Mouse (Mus musculus) heart, embryonic 14.5 days (tissue): ENCODE results near the gene Rab14. TPM values are rescaled to one million over a fixed set of nuclear protein-coding genes. Genes with fewer than 3 reads are reported as not detected.

Experiments used
- ATAC-seq: fragments of 200-750 bp; cut with Nextera tagmentation; 2 replicates; pipeline ENCODE4 v1.8.0; 2017; ENCODE audit warnings: low read depth, moderate TSS enrichment; ENCODE audit not compliant: insufficient number of reproducible peaks, insufficient read depth, low FRiP score
- H3K27ac ChIP-seq, 2 experiments: fragments of 200-500 bp in 1 of 2; fragments of 300-500 bp in 1 of 2; sonication (generic) in 1 of 2; replicated peaks in 1 of 2; 2 replicates each; pipeline ENCODE4 v1.5.1; 2012 to 2014; ENCODE audit warnings: low read depth in 2 of 2, low read length in 2 of 2, control low read depth in 1 of 2, mild to moderate bottlenecking in 1 of 2, mixed read lengths in 1 of 2; ENCODE audit not compliant: control insufficient read depth in 1 of 2, insufficient read depth in 1 of 2
- H3K27me3 ChIP-seq: fragments of 300-500 bp; sonication (generic); 2 replicates; pipeline ENCODE4 v1.6.1; 2014; ENCODE audit warnings: mild to moderate bottlenecking, low read length, control low read depth; ENCODE audit not compliant: control insufficient read depth, insufficient read depth
- H3K36me3 ChIP-seq: fragments of 300-500 bp; sonication (generic); 2 replicates; pipeline ENCODE4 v1.6.1; 2014; ENCODE audit warnings: mild to moderate bottlenecking, control low read depth, low read length, mixed read lengths; ENCODE audit not compliant: control insufficient read depth, insufficient read depth
- H3K4me1 ChIP-seq, 2 experiments: fragments of 200-500 bp in 1 of 2; fragments of 300-500 bp in 1 of 2; sonication (generic) in 1 of 2; 2 replicates each; pipeline ENCODE4 v1.6.1; 2012 to 2014; ENCODE audit warnings: low read length in 2 of 2, control low read depth in 1 of 2, mixed read lengths in 1 of 2; ENCODE audit not compliant: control insufficient read depth in 2 of 2, insufficient read depth in 2 of 2
- H3K4me2 ChIP-seq: fragments of 300-500 bp; sonication (generic); 2 replicates; pipeline ENCODE4 v1.6.1; 2014; ENCODE audit warnings: mild to moderate bottlenecking, low read length
- H3K4me3 ChIP-seq, 2 experiments: fragments of 200-500 bp in 1 of 2; fragments of 300-500 bp in 1 of 2; sonication (generic) in 1 of 2; 2 replicates each; pipeline ENCODE4 v1.5.1; 2012 to 2014; ENCODE audit warnings: low read length in 2 of 2, mild to moderate bottlenecking in 2 of 2, control low read depth in 1 of 2, low read depth in 1 of 2, moderate library complexity in 1 of 2; ENCODE audit not compliant: control insufficient read depth in 1 of 2, insufficient read depth in 1 of 2
- H3K9ac ChIP-seq: fragments of 300-500 bp; sonication (generic); 2 replicates; pipeline ENCODE4 v1.6.1; 2014; ENCODE audit warnings: mild to moderate bottlenecking, low read length
- H3K9me3 ChIP-seq: fragments of 300-500 bp; sonication (generic); 2 replicates; pipeline ENCODE4 v1.6.1; 2016; ENCODE audit warnings: low read length, control low read depth; ENCODE audit not compliant: control insufficient read depth
- WGBS: fragments of 180-500 bp; shearing (Covaris S2); extraction: QIAGEN DNeasy Blood & Tissue Kit; methylation state at CpG from one replicate; pipeline ENCODE4 v1.1.7; 2014; 5-methylcytosine and 5-hydroxymethylcytosine counted together
- polyA plus RNA-seq: library from polyadenylated mRNA; unstranded; fragments of >200 nt; fragmentation: Nextera tagmentation; extraction: Ambion mirVana; gene quantifications from 2 replicates; pipeline ENCODE4 v1.2.1, GENCODE M21; 2014

The Rab14 gene
- polyA plus RNA-seq, 1 experiment from 2014 or later = 262 TPM

DNA sequence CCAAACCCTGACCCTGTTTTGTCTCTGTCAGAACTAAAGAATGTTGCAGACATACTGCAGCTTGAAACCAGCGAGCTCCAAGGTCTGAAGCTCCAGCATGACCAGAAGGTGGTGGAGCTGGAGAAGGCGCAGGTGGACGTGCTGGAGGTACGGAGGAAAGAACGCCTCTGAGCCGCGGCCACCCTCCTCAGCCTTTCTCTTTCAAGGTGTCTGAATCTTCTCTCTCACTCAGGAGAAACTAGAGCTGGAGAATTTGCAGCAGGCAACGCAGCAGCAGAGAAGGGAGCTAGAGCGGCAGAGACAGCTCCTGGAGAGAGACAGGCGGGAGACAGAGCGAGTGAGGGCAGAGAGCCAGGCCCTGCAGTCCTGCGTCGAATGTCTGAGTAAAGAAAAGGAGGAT, 35.5 kb downstream of the Rab14 start:
- Histone ChIP-seq H3K4me3 (no peak overlapping the region), H3K4me1 (no peaks in the 10 kb centered on the region; a peak in 1 of 4 replicates), H3K27me3 (no peaks in the 10 kb centered on the region), H3K9me3 (no peaks in the 10 kb centered on the region), H3K9ac (no peak overlapping the region), H3K36me3 (peaks cover 89% of the 10 kb centered on the region), H3K4me2 (no peak overlapping the region), H3K27ac (no peak overlapping the region)
- WGBS = 91% methylated on average over 13 of the region's 13 CpGs
- ATAC-seq = no peak

GRCm38 (mm10) chr2:35163396-35163795, 37.5 kb downstream of the Rab14 start:
- Histone ChIP-seq H3K9ac (no peak overlapping the region), H3K36me3 (peaks cover 87% of the 10 kb centered on the region), H3K4me2 (no peak overlapping the region), H3K27ac (no peak overlapping the region), H3K27me3 (no peaks in the 10 kb centered on the region), H3K9me3 (no peaks in the 10 kb centered on the region), H3K4me1 (no peaks in the 10 kb centered on the region), H3K4me3 (no peak overlapping the region)
- no peak for ATAC-seq
- 89% methylated on average over 5 of the region's 5 CpGs for WGBS

GRCm38 (mm10) chr2:35161846-35162488, 39.0 kb downstream of the Rab14 start:
- Histone ChIP-seq H3K27me3 (no peaks in the 10 kb centered on the region), H3K36me3 (peaks cover 87% of the 10 kb centered on the region), H3K9ac (no peak overlapping the region), H3K4me2 (no peak overlapping the region), H3K4me1 (peaks cover 2 to 10% of the 10 kb centered on the region in 2 experiments; a peak in 3 of 4 replicates), H3K27ac (no peak overlapping the region), H3K4me3 (no peak overlapping the region), H3K9me3 (no peaks in the 10 kb centered on the region)
- ATAC-seq = no peak
- 60% methylated on average over 4 of the region's 4 CpGs for WGBS

GRCm38 (mm10) chr2:35160206-35160605, 40.7 kb downstream of the Rab14 start:
- H3K9ac ChIP-seq = no peak overlapping the region
- H3K4me2 ChIP-seq = no peak overlapping the region
- H3K36me3 ChIP-seq = peaks cover 87% of the 10 kb centered on the region
- no peak overlapping the region for H3K4me3 ChIP-seq
- no peak for ATAC-seq
- H3K27ac ChIP-seq = no peak overlapping the region
- no peaks in the 10 kb centered on the region for H3K27me3 ChIP-seq
- H3K4me1 ChIP-seq = peaks cover 2 to 11% of the 10 kb centered on the region in 2 experiments; a peak in 3 of 4 replicates
- H3K9me3 ChIP-seq = no peaks in the 10 kb centered on the region
- WGBS = 49% methylated on average over 5 of the region's 5 CpGs

- peaks cover 7 to 23% of the 10 kb centered on the region in 2 experiments for H3K4me1 ChIP-seq
- no peak overlapping the region for H3K4me3 ChIP-seq
- H3K9me3 ChIP-seq = no peaks in the 10 kb centered on the region
- no peak for ATAC-seq
- peaks cover 88% of the 10 kb centered on the region for H3K36me3 ChIP-seq
- no peak overlapping the region for H3K9ac ChIP-seq
- H3K27ac ChIP-seq = no peak overlapping the region; a peak in 1 of 4 replicates
- H3K4me2 ChIP-seq = no peak overlapping the region
- 78% methylated on average over 3 of the region's 3 CpGs for WGBS
- H3K27me3 ChIP-seq = no peaks in the 10 kb centered on the region
Observed at GRCm38 (mm10) chr2:35158358-35158757, 42.6 kb downstream of the Rab14 start.

- H3K4me3 ChIP-seq = no peak overlapping the region
- H3K4me2 ChIP-seq = no peak overlapping the region
- no peaks in the 10 kb centered on the region for H3K27me3 ChIP-seq
- H3K9ac ChIP-seq = no peak overlapping the region
- H3K27ac ChIP-seq = peak overlapping the region; percentile 11 to 69; a peak in 3 of 4 replicates
- no peak for ATAC-seq
- H3K4me1 ChIP-seq = peaks cover 8 to 25% of the 10 kb centered on the region in 2 experiments
- 59% methylated on average over 7 of the region's 7 CpGs for WGBS
- no peaks in the 10 kb centered on the region for H3K9me3 ChIP-seq
- peaks cover 88% of the 10 kb centered on the region for H3K36me3 ChIP-seq
Observed at GRCm38 (mm10) chr2:35157836-35158235, 43.1 kb downstream of the Rab14 start.

- WGBS = 60% methylated on average over 2 of the region's 2 CpGs
- H3K9ac ChIP-seq = no peak overlapping the region
- peaks cover 88% of the 10 kb centered on the region for H3K36me3 ChIP-seq
- no peaks in the 10 kb centered on the region for H3K9me3 ChIP-seq
- H3K4me3 ChIP-seq = no peak overlapping the region
- ATAC-seq = no peak
- H3K4me1 ChIP-seq = peaks cover 8 to 25% of the 10 kb centered on the region in 2 experiments
- H3K4me2 ChIP-seq = no peak overlapping the region
- no peaks in the 10 kb centered on the region for H3K27me3 ChIP-seq
- peak overlapping the region in 1 of 2 experiments; percentile 69; a peak in 2 of 4 replicates for H3K27ac ChIP-seq
Observed at GRCm38 (mm10) chr2:35156985-35157384, 43.9 kb downstream of the Rab14 start.
